Mouse (Mus musculus): ENCODE data around the gene Nudt4. TPM values are rescaled to one million over a fixed set of nuclear protein-coding genes. Genes with fewer than 3 reads are reported as not detected.
"Not testable (repeated sequence)": the region's sequence is repeated elsewhere in the genome, so short reads cannot be mapped to it uniquely, and the experiment has no call there.

The Nudt4 gene
- total RNA-seq, 2 experiments from 2014 or later: 179 to 274 TPM

GRCm38 (mm10) chr10:95568016-95568415, 4.1 kb upstream of the Nudt4 start:
- DNase-seq: peak; percentile 21

GRCm38 (mm10) chr10:95567550-95567949, 3.6 kb upstream of the Nudt4 start:
- DNase-seq: no peak

- no peak for DNase-seq
These were observed 2.8 kb upstream of the Nudt4 start for GRCm38 (mm10) chr10:95566786-95567185.

- no peak for DNase-seq
These were observed 1.4 kb upstream of the Nudt4 start for GRCm38 (mm10) chr10:95565156-95565854.

GRCm38 (mm10) chr10:95562859-95563841, 796 bp downstream of the Nudt4 start:
- DNase-seq: peak; percentile 41

GRCm38 (mm10) chr10:95562395-95562794, 1.6 kb downstream of the Nudt4 start:
- no peak for DNase-seq

GRCm38 (mm10) chr10:95561616-95562015, 2.3 kb downstream of the Nudt4 start:
- DNase-seq: no peak

GRCm38 (mm10) chr10:95560394-95560983, 3.5 kb downstream of the Nudt4 start:
- no peak for DNase-seq

- DNase-seq: no peak
These were observed 4.5 kb downstream of the Nudt4 start for GRCm38 (mm10) chr10:95559426-95559825.

GRCm38 (mm10) chr10:95557337-95557828, 6.6 kb downstream of the Nudt4 start:
- DNase-seq: no peak

- peak; percentile 14 for DNase-seq
These were observed 8.1 kb downstream of the Nudt4 start for GRCm38 (mm10) chr10:95555866-95556265.

GRCm38 (mm10) chr10:95552326-95552725, 11.6 kb downstream of the Nudt4 start:
- no peak for DNase-seq

GRCm38 (mm10) chr10:95551752-95552151, 12.2 kb downstream of the Nudt4 start:
- no peak for DNase-seq

- DNase-seq: no peak
These were observed 13.4 kb downstream of the Nudt4 start for GRCm38 (mm10) chr10:95550506-95550905.

GRCm38 (mm10) chr10:95549080-95549479, 14.9 kb downstream of the Nudt4 start:
- DNase-seq: not testable (repeated sequence)

- no peak for DNase-seq
These were observed 15.7 kb downstream of the Nudt4 start for GRCm38 (mm10) chr10:95548154-95548826.

GRCm38 (mm10) chr10:95546178-95546577, 17.8 kb downstream of the Nudt4 start:
- no peak for DNase-seq

GRCm38 (mm10) chr10:95545051-95545450, 18.9 kb downstream of the Nudt4 start:
- DNase-seq: no peak

- no peak for DNase-seq
These were observed 19.3 kb downstream of the Nudt4 start for GRCm38 (mm10) chr10:95544651-95545050.

GRCm38 (mm10) chr10:95544004-95544403, 19.9 kb downstream of the Nudt4 start:
- DNase-seq: no peak

- DNase-seq: no peak
These were observed 20.6 kb downstream of the Nudt4 start for GRCm38 (mm10) chr10:95543377-95543776.

GRCm38 (mm10) chr10:95542916-95543315, 21.0 kb downstream of the Nudt4 start:
- DNase-seq: no peak
